ENCODE assay signal across 27 mouse cellular contexts in the genomic region with DNA sequence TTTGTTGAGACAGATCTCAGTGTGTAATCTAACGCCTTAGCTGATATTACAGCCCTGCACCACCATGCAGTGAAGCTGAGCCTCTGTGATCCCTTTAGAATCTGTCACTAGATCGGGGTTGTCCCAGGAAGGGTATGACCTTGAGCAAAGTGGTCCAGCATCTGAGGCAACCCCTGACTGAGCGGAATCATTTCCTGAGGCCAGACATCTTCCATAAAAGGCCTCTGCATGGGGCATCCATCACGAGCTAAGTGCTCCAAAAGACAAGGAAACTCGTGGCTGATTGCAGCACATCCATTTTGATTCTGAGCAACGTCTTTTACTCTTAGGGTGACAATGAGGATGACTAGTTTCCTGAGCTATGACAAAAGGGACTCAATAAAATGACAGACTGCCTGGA.
"Had no signal": no experiment of that assay in that cellular context is flagged by ENCODE, and none has a peak within 500 bp of the region (broad histone marks: within the 10 kb centered on the region; RNA-seq: fewer than 3 reads in every experiment).

No protein-coding gene starts in this region.

- H3K36me3 ChIP-seq: heart, embryonic 10.5 days; heart, embryonic 12.5 days; hindbrain, embryonic 10.5 days; hindbrain, embryonic 12.5 days; intestine, embryonic 15.5 days; limb, embryonic 13.5 days; limb, embryonic 15.5 days; liver, embryonic 12.5 days had no signal

- H3K9ac ChIP-seq: heart, embryonic 12.5 days; hindbrain, embryonic 12.5 days; hindbrain, embryonic 14.5 days; intestine, embryonic 15.5 days; limb, embryonic 13.5 days; limb, embryonic 15.5 days; liver, embryonic 12.5 days; liver, embryonic 14.5 days had no signal

- H3K4me2 ChIP-seq: heart, embryonic 12.5 days; hindbrain, embryonic 12.5 days; hindbrain, embryonic 14.5 days; intestine, embryonic 15.5 days; limb, embryonic 13.5 days; limb, embryonic 15.5 days; liver, embryonic 12.5 days had no signal

- H3K4me1 ChIP-seq: heart, embryonic 10.5 days; hindbrain, embryonic 10.5 days; hindbrain, embryonic 12.5 days; intestine, embryonic 15.5 days; limb, embryonic 13.5 days; limb, embryonic 15.5 days; liver, embryonic 12.5 days had no signal

- H3K27me3 ChIP-seq: heart, embryonic 12.5 days; hindbrain, embryonic 12.5 days; intestine, embryonic 15.5 days; limb, embryonic 13.5 days; limb, embryonic 15.5 days had no signal

- ATAC-seq: hindbrain, embryonic 16.5 days; inflammation-experienced regulatory T-cells, adult 6 months; intestine, embryonic 15.5 days; intestine, postnatal 0 days; liver, embryonic 12.5 days had no signal

- H3K9me3 ChIP-seq: heart, embryonic 12.5 days; hindbrain, embryonic 10.5 days; intestine, embryonic 15.5 days; limb, embryonic 13.5 days; limb, embryonic 15.5 days; liver, embryonic 12.5 days had no signal

- DNase-seq: gastrocnemius, postnatal 14 days; gastrocnemius, postnatal 36 days; heart, adult 18-20 months; heart, postnatal 10 days; heart, postnatal 4 days; kidney, adult 18-20 months; kidney, adult 8-10 months; kidney, postnatal 10 days; kidney, postnatal 25 days; kidney, postnatal 4 days; layer of hippocampus, adult 9-11 months; layer of hippocampus, postnatal 36 days; left cerebral cortex, postnatal 4 days had no signal

- H3K27ac ChIP-seq: heart, embryonic 10.5 days; hindbrain, embryonic 10.5 days; hindbrain, embryonic 12.5 days; hindbrain, embryonic 14.5 days; intestine, embryonic 15.5 days; layer of hippocampus, adult 2 months; limb, embryonic 13.5 days; limb, embryonic 15.5 days; liver, embryonic 12.5 days; liver, embryonic 14.5 days had no signal

- H3K4me3 ChIP-seq: heart, embryonic 10.5 days; heart, embryonic 12.5 days; hindbrain, embryonic 10.5 days; hindbrain, embryonic 12.5 days; intestine, embryonic 15.5 days; layer of hippocampus, adult 2 months; limb, embryonic 13.5 days; limb, embryonic 15.5 days; liver, embryonic 12.5 days had no signal
